20 mouse cellular contexts compared by ENCODE assay signal in genomic region chr12:7250324-7250723, GRCm38 (mm10).
DNase-seq lines count a peak whose midpoint lies in the region; ATAC-seq lines count a peak whose summit lies in the region.
"Had no signal": no experiment of that assay in that cellular context is flagged by ENCODE, and none has a peak within 500 bp of the region (broad histone marks: within the 10 kb centered on the region; RNA-seq: fewer than 3 reads in every experiment).

No protein-coding gene starts in this region.

- H3K27ac ChIP-seq in midbrain, embryonic 14.5 days (replicated peaks; ENCODE audit: low read depth, low read length): no peak overlapping the region
- no peak overlapping the region for H3K27ac ChIP-seq in midbrain, embryonic 15.5 days
- H3K27ac ChIP-seq in embryonic facial prominence, embryonic 14.5 days (replicated peaks; ENCODE audit: low read depth, low read length): no peak overlapping the region
- H3K27ac ChIP-seq: embryonic facial prominence, embryonic 13.5 days; forebrain, embryonic 13.5 days; heart, embryonic 10.5 days; hindbrain, embryonic 14.5 days; intestine, embryonic 15.5 days had no signal

- no peaks in the 10 kb centered on the region for H3K4me1 ChIP-seq in midbrain, embryonic 14.5 days (ENCODE audit: control insufficient read depth, insufficient read depth, low read length)
- H3K4me1 ChIP-seq in midbrain, embryonic 15.5 days: no peaks in the 10 kb centered on the region
- H3K4me1 ChIP-seq in embryonic facial prominence, embryonic 14.5 days (ENCODE audit: control insufficient read depth, insufficient read depth, low read length): no peaks in the 10 kb centered on the region
- H3K4me1 ChIP-seq: embryonic facial prominence, embryonic 13.5 days; forebrain, embryonic 13.5 days; intestine, embryonic 15.5 days had no signal

- no peak overlapping the region for H3K4me2 ChIP-seq in midbrain, embryonic 14.5 days (ENCODE audit: low read length)
- H3K4me2 ChIP-seq in midbrain, embryonic 15.5 days: no peak overlapping the region
- H3K4me2 ChIP-seq in embryonic facial prominence, embryonic 14.5 days (ENCODE audit: low read depth, low read length): no peak overlapping the region
- H3K4me2 ChIP-seq: embryonic facial prominence, embryonic 13.5 days; forebrain, embryonic 13.5 days; hindbrain, embryonic 14.5 days; intestine, embryonic 15.5 days had no signal

- H3K9ac ChIP-seq in midbrain, embryonic 14.5 days (replicated peaks; ENCODE audit: low read length): no peak overlapping the region
- H3K9ac ChIP-seq in midbrain, embryonic 15.5 days: no peak overlapping the region
- no peak overlapping the region for H3K9ac ChIP-seq in embryonic facial prominence, embryonic 14.5 days (ENCODE audit: low read depth, low read length)
- H3K9ac ChIP-seq: embryonic facial prominence, embryonic 13.5 days; forebrain, embryonic 13.5 days; hindbrain, embryonic 14.5 days; intestine, embryonic 15.5 days had no signal

- H3K27me3 ChIP-seq in midbrain, embryonic 14.5 days (ENCODE audit: control insufficient read depth, insufficient read depth, low read length): no peaks in the 10 kb centered on the region
- no peaks in the 10 kb centered on the region for H3K27me3 ChIP-seq in midbrain, embryonic 15.5 days (replicated peaks)
- no peaks in the 10 kb centered on the region for H3K27me3 ChIP-seq in embryonic facial prominence, embryonic 14.5 days (replicated peaks; ENCODE audit: control insufficient read depth, insufficient read depth, low read length)
- H3K27me3 ChIP-seq: embryonic facial prominence, embryonic 13.5 days; forebrain, embryonic 13.5 days; intestine, embryonic 15.5 days had no signal

- no peak for ATAC-seq in midbrain, embryonic 14.5 days (ENCODE audit: low FRiP score, low TSS enrichment)
- ATAC-seq in midbrain, embryonic 15.5 days (replicated peaks): no peak
- ATAC-seq in embryonic facial prominence, embryonic 14.5 days (ENCODE audit: low read depth): no peak
- ATAC-seq: forebrain, embryonic 13.5 days; intestine, embryonic 15.5 days had no signal

- peak; percentile 15 for DNase-seq in midbrain, embryonic 14.5 days
- DNase-seq in embryo, embryonic 10 days (ENCODE audit: low spot score): peak; percentile 51
- peak; percentile 5 for DNase-seq in embryo, embryonic 11.5 days (ENCODE audit: low read depth, low spot score)
- peak; percentile 11 for DNase-seq in embryonic facial prominence, embryonic 14.5 days (ENCODE audit: low spot score)
- DNase-seq in c-Kit-positive CD71-positive TER-119-positive erythroid progenitor cells, embryonic 14.5 days (ENCODE audit: low spot score): no peak
- DNase-seq in cerebellum, postnatal 25 days: no peak
- no peak for DNase-seq in ovary, postnatal 36 days (ENCODE audit: low spot score)
- DNase-seq: adrenal gland, adult 8-10 months; cerebellum, adult 18-20 months; cerebellum, adult 9-11 months; gastrocnemius, postnatal 10 days; heart, adult 18-20 months; heart, postnatal 10 days; heart, postnatal 4 days had no signal

- H3K4me3 ChIP-seq in midbrain, embryonic 14.5 days (replicated peaks; ENCODE audit: low read depth, low read length): no peak overlapping the region
- no peak overlapping the region for H3K4me3 ChIP-seq in midbrain, embryonic 15.5 days
- H3K4me3 ChIP-seq in embryonic facial prominence, embryonic 14.5 days (ENCODE audit: low read depth, low read length): no peak overlapping the region
- H3K4me3 ChIP-seq: embryonic facial prominence, embryonic 13.5 days; forebrain, embryonic 13.5 days; heart, embryonic 10.5 days; intestine, embryonic 15.5 days had no signal

- H3K36me3 ChIP-seq in midbrain, embryonic 14.5 days (ENCODE audit: control insufficient read depth, insufficient read depth, low read length): no peaks in the 10 kb centered on the region
- no peaks in the 10 kb centered on the region for H3K36me3 ChIP-seq in midbrain, embryonic 15.5 days (replicated peaks)
- H3K36me3 ChIP-seq in embryonic facial prominence, embryonic 14.5 days (ENCODE audit: control insufficient read depth, insufficient read depth, low read length): no peaks in the 10 kb centered on the region
- H3K36me3 ChIP-seq: embryonic facial prominence, embryonic 13.5 days; heart, embryonic 10.5 days; intestine, embryonic 15.5 days had no signal

- no peaks in the 10 kb centered on the region for H3K9me3 ChIP-seq in midbrain, embryonic 14.5 days (ENCODE audit: control insufficient read depth, low read length)
- no peaks in the 10 kb centered on the region for H3K9me3 ChIP-seq in midbrain, embryonic 15.5 days
- no peaks in the 10 kb centered on the region for H3K9me3 ChIP-seq in embryonic facial prominence, embryonic 14.5 days (ENCODE audit: control insufficient read depth, low read length)
- H3K9me3 ChIP-seq: embryonic facial prominence, embryonic 13.5 days; forebrain, embryonic 13.5 days; heart, embryonic 10.5 days; intestine, embryonic 15.5 days had no signal

Comparison
In these comparisons a context has a peak if more than half of its experiments do, and no peak if none do; other contexts are left out.
1. DNase-seq: peak in midbrain, embryonic 14.5 days (single experiment), embryo, embryonic 10 days (single experiment), embryo, embryonic 11.5 days (single experiment) and embryonic facial prominence, embryonic 14.5 days (single experiment); none in c-Kit-positive CD71-positive TER-119-positive erythroid progenitor cells, embryonic 14.5 days (single experiment), cerebellum, postnatal 25 days (0 of 2) and ovary, postnatal 36 days (single experiment).